Mouse (Mus musculus) neural tube, embryonic 11.5 days (tissue): Measurements from ENCODE around the gene Sag. TPM values are rescaled to one million over a fixed set of nuclear protein-coding genes. Genes with fewer than 3 reads are reported as not detected.

ENCODE experiments used
- ATAC-seq: fragments of 200-750 bp; cut with Nextera tagmentation; 2 replicates; pipeline ENCODE4 v1.8.0; 2017; ENCODE audit warnings: moderate number of reproducible peaks, mild to moderate bottlenecking, moderate TSS enrichment, moderate library complexity; ENCODE audit not compliant: insufficient read depth, low FRiP score, low TSS enrichment
- DNase-seq: peaks from one replicate; pipeline ENCODE4 v3.0.0-alpha.2; 2015; ENCODE audit warnings: low spot score
- H3K27ac ChIP-seq: fragments of 300-500 bp; sonication (generic); 2 replicates; pipeline ENCODE4 v1.5.1; 2014; ENCODE audit warnings: low read depth, mild to moderate bottlenecking, low read length
- H3K27me3 ChIP-seq: fragments of 300-500 bp; sonication (generic); 2 replicates; pipeline ENCODE4 v1.6.1; 2014; ENCODE audit warnings: mild to moderate bottlenecking, low read length, mixed read lengths; ENCODE audit not compliant: control insufficient read depth, insufficient read depth
- H3K36me3 ChIP-seq: fragments of 300-500 bp; sonication (generic); 2 replicates; pipeline ENCODE4 v1.6.1; 2014; ENCODE audit warnings: mild to moderate bottlenecking, low read length, moderate library complexity, mixed read lengths; ENCODE audit not compliant: control insufficient read depth, insufficient read depth
- H3K4me1 ChIP-seq: fragments of 300-500 bp; sonication (generic); 2 replicates; pipeline ENCODE4 v1.6.1; 2014; ENCODE audit warnings: low read length, mixed read lengths; ENCODE audit not compliant: control insufficient read depth, insufficient read depth
- H3K4me2 ChIP-seq: fragments of 300-500 bp; sonication (generic); 2 replicates; pipeline ENCODE4 v1.6.1; 2014; ENCODE audit warnings: low read depth, mild to moderate bottlenecking, moderate library complexity
- H3K4me3 ChIP-seq: fragments of 300-500 bp; sonication (generic); 2 replicates; pipeline ENCODE4 v1.5.1; 2014; ENCODE audit warnings: low read depth, low read length
- H3K9ac ChIP-seq: fragments of 300-500 bp; sonication (generic); 2 replicates; pipeline ENCODE4 v1.6.1; 2014; ENCODE audit warnings: mild to moderate bottlenecking, low read length
- H3K9me3 ChIP-seq: fragments of 300-500 bp; sonication (generic); 2 replicates; pipeline ENCODE4 v1.6.1; 2016; ENCODE audit warnings: low read length; ENCODE audit not compliant: control insufficient read depth
- WGBS: fragments of 180-500 bp; shearing (Covaris S2); extraction: QIAGEN DNeasy Blood & Tissue Kit; methylation state at CpG from one replicate; pipeline ENCODE4 v1.1.7; 2014; 5-methylcytosine and 5-hydroxymethylcytosine counted together
- polyA plus RNA-seq: library from polyadenylated mRNA; unstranded; fragments of >200 nt; fragmentation: Nextera tagmentation; extraction: Ambion mirVana; gene quantifications from 2 replicates; pipeline ENCODE4 v1.2.1, GENCODE M21; 2014

Sag gene
- polyA plus RNA-seq, 1 experiment from 2014 or later = 1.8 TPM

DNA sequence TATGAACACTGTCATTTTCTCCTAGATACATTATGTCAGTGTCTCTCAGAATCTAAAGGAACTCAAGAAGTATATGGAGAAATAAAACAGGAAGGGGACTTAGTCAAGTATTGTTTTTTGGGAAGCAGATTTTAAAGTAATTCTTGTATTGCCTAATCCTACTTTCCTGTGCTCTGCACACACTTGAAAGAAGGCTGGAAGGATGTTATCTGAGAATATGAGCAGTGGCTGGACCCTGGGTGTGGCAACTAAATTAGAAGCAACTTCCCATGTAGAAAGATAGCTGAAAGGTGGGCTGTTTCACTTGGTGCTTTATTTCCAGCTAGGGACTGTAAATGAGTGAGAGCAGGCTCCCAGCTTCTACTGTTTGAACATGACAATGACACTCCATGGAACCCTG is 69.6 kb downstream of the Sag start:
- no peak overlapping the region for H3K4me2 ChIP-seq
- H3K9me3 ChIP-seq = no peaks in the 10 kb centered on the region
- H3K36me3 ChIP-seq = no peaks in the 10 kb centered on the region
- no peak for ATAC-seq
- no peak for DNase-seq
- H3K4me1 ChIP-seq = no peaks in the 10 kb centered on the region
- no peak overlapping the region for H3K4me3 ChIP-seq
- no peaks in the 10 kb centered on the region for H3K27me3 ChIP-seq
- no peak overlapping the region for H3K9ac ChIP-seq
- no peak overlapping the region for H3K27ac ChIP-seq

DNA sequence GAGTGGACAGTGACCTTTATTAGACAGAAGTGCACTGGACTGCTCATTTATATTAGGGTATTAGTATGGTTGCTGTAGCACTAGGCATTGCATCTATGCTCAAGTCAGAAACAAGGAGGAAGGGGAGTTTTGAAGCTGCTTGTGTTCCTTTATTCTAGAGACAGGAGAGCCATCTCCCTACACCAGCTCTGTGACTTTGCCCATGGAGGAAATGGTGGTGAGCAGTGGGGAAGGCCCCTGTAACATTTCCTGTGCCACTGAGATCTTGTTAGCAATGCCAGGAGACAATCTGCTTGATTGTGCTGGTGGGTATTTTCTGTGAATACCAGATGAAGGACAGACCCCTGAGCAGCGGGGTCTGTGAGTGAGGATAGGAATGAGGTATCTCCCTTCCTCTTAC is 72.6 kb downstream of the Sag start:
- DNase-seq = no peak
- 96% methylated on average over 1 of the region's 1 CpGs for WGBS
- no peak overlapping the region for H3K27ac ChIP-seq
- H3K4me2 ChIP-seq = no peak overlapping the region
- no peaks in the 10 kb centered on the region for H3K36me3 ChIP-seq
- ATAC-seq = no peak
- H3K4me3 ChIP-seq = no peak overlapping the region
- H3K9me3 ChIP-seq = no peaks in the 10 kb centered on the region
- no peaks in the 10 kb centered on the region for H3K27me3 ChIP-seq
- H3K4me1 ChIP-seq = no peaks in the 10 kb centered on the region
- no peak overlapping the region for H3K9ac ChIP-seq

DNA sequence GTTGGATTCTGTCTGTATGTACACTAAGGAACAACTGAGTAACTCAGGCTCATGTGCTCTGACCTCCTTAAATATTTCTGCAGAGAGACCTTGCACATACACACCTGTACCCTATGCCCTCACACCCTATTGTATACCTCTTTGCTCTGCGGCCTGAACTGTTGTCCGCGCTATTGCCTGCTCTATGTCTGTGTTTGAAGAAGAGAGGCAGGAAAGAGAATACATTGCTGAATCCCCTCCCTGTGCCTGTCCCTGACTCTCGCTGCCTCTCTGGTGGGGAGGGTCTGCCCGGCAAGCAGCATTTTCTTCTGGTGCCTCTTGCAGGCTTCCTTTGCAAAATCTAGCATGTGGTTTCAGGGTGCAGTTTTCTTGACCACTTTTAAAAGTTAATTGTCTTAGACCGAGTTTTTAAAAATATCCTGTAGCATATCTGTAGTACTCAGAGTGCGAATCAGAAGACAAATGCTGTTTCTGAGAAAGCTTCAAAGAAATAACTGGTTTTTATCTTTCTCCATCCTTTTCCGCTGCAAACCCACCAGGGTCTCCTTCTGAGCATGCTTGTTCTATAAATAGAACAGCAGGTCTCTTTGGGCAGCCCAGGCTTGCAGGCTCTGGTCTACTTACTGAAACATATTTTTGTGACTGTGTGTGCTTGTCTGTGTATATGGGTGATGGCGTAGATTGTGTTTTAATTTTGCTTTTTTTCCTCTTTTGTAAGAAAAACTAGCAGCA is 74.2 kb downstream of the Sag start:
- no peaks in the 10 kb centered on the region for H3K36me3 ChIP-seq
- no peak overlapping the region for H3K4me3 ChIP-seq
- no peak overlapping the region for H3K27ac ChIP-seq
- no peak overlapping the region for H3K9ac ChIP-seq
- DNase-seq (no peak), ATAC-seq (no peak)
- H3K27me3 ChIP-seq = no peaks in the 10 kb centered on the region
- no peaks in the 10 kb centered on the region for H3K9me3 ChIP-seq
- WGBS = 84% methylated on average over 9 of the region's 9 CpGs
- H3K4me1 ChIP-seq = no peaks in the 10 kb centered on the region
- H3K4me2 ChIP-seq = no peak overlapping the region

DNA sequence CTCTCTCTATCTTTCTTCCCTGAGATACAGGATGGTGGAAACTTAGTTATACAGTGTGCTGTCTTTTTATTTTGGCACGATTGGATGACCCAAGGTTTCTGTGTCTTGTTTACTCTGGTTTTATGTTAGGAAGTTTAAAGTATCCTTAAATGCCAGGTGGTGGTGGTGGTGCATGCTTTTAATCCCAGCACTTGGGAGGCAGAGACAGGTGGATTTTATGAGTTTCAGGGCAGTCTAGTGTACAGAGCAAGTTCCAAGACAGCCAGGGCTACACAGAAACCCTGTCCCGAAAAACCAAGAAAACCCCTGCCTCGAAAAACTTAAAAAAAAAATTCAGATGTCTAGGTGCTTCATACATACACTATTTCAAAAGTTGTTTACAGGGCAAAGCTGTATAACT is 75.6 kb downstream of the Sag start:
- H3K4me2 ChIP-seq = no peak overlapping the region
- no peak overlapping the region for H3K9ac ChIP-seq
- ATAC-seq = no peak
- no peak overlapping the region for H3K27ac ChIP-seq
- no peak for DNase-seq
- H3K27me3 ChIP-seq = no peaks in the 10 kb centered on the region
- H3K4me3 ChIP-seq = no peak overlapping the region
- H3K36me3 ChIP-seq = no peaks in the 10 kb centered on the region
- no peaks in the 10 kb centered on the region for H3K9me3 ChIP-seq
- H3K4me1 ChIP-seq = no peaks in the 10 kb centered on the region
- 94% methylated on average over 3 of the region's 3 CpGs for WGBS

DNA sequence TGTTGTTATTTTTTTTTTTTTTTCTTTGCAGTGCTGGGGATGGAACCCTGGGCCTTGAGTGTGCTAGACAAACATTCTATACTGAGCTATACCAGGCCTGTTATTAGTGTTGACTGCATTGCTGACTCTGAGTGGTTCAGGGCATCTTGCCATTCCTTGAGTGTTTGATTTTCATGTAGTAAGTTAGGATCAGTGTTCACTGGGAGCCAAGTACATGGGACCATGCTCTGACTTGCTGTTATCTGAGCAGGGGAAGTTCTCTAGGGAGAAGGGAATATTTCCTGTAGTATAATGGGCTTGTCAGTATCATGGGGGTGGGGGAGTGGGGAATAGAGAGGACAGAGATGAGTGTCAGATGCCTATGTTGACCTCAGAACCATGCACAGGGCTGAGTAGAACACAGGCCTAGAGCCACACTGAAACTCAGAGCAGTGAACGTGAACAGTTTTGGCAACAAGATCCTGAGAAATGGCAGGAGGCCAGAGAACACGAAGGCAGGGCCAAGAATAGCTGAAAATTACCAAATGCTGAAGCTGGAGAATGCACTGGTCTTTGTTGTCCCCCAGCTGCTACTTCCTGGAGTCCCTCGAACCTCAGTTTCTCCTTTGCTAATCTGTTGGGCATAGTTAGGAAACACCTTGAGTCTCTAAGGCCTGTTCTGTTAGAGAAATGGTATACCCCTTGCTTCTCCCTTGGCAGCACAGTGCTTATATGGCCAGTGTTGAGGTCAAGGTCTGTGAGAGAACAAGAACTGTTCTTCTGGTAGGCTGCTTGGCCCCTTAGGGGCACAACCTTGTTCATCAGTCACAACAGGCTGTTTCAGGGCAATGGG is 76.2 kb downstream of the Sag start:
- H3K4me1 ChIP-seq = no peaks in the 10 kb centered on the region
- DNase-seq (no peak), ATAC-seq (no peak)
- H3K4me2 ChIP-seq = no peak overlapping the region
- no peaks in the 10 kb centered on the region for H3K36me3 ChIP-seq
- no peak overlapping the region for H3K27ac ChIP-seq
- H3K27me3 ChIP-seq = no peaks in the 10 kb centered on the region
- WGBS = 84% methylated on average over 3 of the region's 3 CpGs
- H3K9me3 ChIP-seq = no peaks in the 10 kb centered on the region
- no peak overlapping the region for H3K4me3 ChIP-seq
- H3K9ac ChIP-seq = no peak overlapping the region

DNA sequence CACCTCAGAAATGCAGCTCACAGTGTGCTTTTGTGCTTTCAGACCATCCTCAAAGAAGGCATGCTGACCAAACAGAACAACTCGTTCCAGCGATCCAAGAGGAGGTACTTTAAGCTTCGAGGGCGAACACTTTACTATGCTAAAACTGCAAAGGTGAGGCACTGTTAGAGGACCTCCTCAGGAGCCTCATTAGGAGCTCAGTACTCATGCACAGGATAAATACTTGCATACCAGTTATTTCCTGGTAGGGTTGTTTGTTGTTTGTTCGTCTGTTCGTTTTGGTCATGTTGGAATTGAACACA is 76.8 kb downstream of the Sag start:
- DNase-seq (no peak), ATAC-seq (no peak)
- H3K27me3 ChIP-seq = no peaks in the 10 kb centered on the region
- no peaks in the 10 kb centered on the region for H3K4me1 ChIP-seq
- WGBS = 86% methylated on average over 6 of the region's 6 CpGs
- H3K36me3 ChIP-seq = no peaks in the 10 kb centered on the region
- H3K9me3 ChIP-seq = no peaks in the 10 kb centered on the region
- no peak overlapping the region for H3K9ac ChIP-seq
- no peak overlapping the region for H3K4me2 ChIP-seq
- no peak overlapping the region for H3K27ac ChIP-seq
- no peak overlapping the region for H3K4me3 ChIP-seq

DNA sequence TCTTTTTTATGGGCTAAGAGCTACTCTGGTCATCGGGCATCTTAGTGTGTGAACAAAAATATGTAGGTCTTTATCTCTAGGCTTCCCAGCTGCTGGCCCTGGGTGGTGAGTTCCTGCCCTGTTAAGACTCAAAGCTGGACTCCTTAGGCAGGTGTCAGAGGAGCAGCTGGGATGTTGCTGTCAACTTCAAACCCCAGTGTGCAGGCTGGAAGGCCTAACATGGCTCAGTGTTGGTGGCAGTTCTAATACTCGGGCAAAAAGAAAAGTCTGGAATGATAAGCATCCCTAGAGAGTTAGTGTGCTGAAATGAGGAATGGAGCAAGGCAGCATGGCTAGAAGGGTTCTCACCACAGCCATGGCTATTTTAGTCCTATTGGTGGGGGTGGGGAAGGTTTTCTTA is 77.4 kb downstream of the Sag start:
- no peak overlapping the region for H3K4me3 ChIP-seq
- no peak overlapping the region for H3K9ac ChIP-seq
- no peaks in the 10 kb centered on the region for H3K27me3 ChIP-seq
- DNase-seq (no peak), ATAC-seq (no peak)
- no peak overlapping the region for H3K4me2 ChIP-seq
- H3K27ac ChIP-seq = no peak overlapping the region
- H3K4me1 ChIP-seq = no peaks in the 10 kb centered on the region
- no peaks in the 10 kb centered on the region for H3K9me3 ChIP-seq
- 74% methylated on average over 2 of the region's 2 CpGs for WGBS
- no peaks in the 10 kb centered on the region for H3K36me3 ChIP-seq

DNA sequence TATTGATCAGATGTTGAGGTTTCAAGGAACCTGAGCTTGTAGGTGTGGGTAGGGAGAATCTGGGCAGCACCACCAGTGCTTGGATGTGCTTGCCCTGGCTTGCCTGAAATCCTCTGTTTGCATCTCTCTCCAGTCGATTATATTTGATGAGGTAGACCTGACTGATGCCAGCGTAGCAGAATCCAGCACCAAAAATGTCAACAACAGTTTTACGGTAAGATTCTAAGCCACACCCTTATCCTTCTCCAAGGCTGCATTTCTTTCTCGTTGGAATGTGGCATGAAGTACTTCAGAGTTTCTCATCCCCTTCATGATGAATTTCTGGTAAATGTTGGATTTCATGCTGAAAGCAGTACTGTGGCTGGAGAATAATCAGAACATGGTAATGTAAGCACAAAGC is 78.2 kb downstream of the Sag start:
- Histone ChIP-seq H3K4me1 (no peaks in the 10 kb centered on the region), H3K4me2 (no peak overlapping the region), H3K27me3 (no peaks in the 10 kb centered on the region), H3K9me3 (no peaks in the 10 kb centered on the region), H3K9ac (no peak overlapping the region), H3K27ac (no peak overlapping the region), H3K4me3 (no peak overlapping the region), H3K36me3 (no peaks in the 10 kb centered on the region)
- ATAC-seq = no peak
- WGBS = 88% methylated on average over 4 of the region's 4 CpGs
- DNase-seq = no peak

DNA sequence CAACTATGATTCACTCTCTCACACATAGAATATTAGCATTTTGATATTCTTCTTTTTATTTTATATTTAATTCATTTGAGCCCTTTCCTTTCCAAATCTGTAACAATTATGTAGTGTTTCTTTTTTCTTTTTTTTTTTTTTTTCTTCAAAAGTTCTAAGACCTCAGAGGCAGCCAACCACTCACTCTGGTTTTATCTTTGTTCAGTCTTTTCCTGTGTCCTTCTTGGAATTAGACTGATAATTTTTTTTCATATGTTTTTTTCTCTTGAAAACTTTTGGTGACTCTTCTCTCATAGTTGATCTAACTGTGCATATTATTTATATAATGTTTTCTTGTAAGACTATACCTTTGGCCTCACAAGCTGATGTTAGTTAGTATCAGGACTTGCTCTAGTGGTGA is 79.1 kb downstream of the Sag start:
- no peak for ATAC-seq
- DNase-seq = no peak
- Histone ChIP-seq H3K4me2 (no peak overlapping the region), H3K4me3 (no peak overlapping the region), H3K4me1 (no peaks in the 10 kb centered on the region), H3K27me3 (no peaks in the 10 kb centered on the region), H3K9ac (no peak overlapping the region), H3K9me3 (no peaks in the 10 kb centered on the region), H3K27ac (no peak overlapping the region), H3K36me3 (no peaks in the 10 kb centered on the region)
